Mouse (Mus musculus) lung, adult 10 weeks (tissue): ENCODE data around the gene Smu1. TPM values are rescaled to one million over a fixed set of nuclear protein-coding genes. Genes with fewer than 3 reads are reported as not detected.

Source experiments
- polyA plus RNA-seq: library from polyadenylated mRNA; stranded (reverse); fragments of 350-450 nt; fragmentation: Illumina TruSeq; extraction: RNeasy Lipid Tissue Mini Kit (QIAGEN cat#74804); gene quantifications from one replicate; pipeline ENCODE4 v1.2.3, GENCODE M21; 2014; ENCODE audit warnings: low read depth, low replicate concordance; ENCODE audit not compliant: insufficient read depth

Gene Smu1
- polyA plus RNA-seq, result 52.3 TPM

DNA sequence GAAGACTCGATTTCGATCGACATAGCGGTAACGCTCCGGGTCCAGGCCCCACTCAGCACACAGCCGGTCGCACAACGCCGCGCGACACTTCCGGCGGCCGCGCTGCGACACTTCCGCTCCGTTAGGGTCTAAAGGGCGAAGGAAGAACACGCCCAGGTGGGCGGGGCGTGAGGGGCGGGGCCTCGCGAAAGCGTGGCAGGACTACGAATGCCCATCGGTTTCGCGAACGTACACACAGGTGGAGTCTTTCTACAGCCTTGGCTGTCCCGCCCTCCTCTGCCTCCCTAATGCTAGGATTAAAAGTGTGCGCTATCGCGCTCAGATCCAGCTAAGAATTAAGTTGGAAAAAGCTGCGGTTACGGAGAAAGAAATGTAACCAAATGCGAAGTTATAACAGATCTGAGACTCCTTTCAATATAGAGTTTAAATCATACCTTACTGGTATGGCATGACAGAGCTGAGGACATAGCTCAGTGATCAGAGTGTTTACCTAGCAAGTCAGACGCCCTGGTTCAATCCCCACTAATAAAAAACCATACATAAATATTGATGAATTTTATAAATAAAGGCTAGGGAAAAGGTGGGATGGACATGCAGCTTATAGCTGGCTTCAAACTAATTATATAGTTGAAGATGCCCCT is at the start of gene Smu1:
Gene Smu1, minus strand, starts transcription at position 144 of the 641 bp plus-strand sequence.

DNA sequence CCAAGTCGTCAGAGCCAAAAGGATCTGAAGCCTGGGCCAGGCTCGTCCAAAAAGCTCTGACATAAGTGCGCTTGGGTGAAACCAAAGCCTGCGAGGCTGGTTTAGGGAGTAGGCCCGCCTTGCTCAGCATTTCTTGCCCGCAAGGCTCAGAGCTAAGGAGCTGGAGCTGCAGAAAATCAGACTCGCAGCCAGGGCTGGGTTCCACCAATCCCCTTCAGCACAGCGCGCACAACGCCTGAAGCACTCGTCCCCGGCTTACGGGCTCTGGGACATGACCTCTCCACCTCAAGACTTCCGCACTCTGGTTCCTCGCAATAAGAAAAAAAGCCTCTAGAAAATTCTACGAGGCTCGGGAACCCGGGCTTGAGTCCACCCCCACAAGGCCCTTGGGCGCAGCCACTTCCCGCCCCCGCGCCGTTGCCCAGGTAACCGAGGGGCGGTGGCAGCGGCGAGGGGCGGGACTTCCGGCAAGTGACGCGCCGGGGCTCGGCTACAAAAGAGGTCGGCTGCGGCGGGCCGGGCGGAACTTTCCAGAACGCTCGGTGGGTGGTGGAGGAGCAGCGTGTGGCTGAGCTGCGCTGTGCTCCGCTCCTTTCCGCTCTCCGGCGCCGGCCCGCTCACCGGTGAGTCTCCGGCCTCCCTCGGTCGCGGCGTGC is 35.6 kb downstream of the Smu1 start, which contains the start of gene Dnaja1:
Gene Dnaja1, plus strand, starts transcription at position 140 of the 656 bp plus-strand sequence.

DNA sequence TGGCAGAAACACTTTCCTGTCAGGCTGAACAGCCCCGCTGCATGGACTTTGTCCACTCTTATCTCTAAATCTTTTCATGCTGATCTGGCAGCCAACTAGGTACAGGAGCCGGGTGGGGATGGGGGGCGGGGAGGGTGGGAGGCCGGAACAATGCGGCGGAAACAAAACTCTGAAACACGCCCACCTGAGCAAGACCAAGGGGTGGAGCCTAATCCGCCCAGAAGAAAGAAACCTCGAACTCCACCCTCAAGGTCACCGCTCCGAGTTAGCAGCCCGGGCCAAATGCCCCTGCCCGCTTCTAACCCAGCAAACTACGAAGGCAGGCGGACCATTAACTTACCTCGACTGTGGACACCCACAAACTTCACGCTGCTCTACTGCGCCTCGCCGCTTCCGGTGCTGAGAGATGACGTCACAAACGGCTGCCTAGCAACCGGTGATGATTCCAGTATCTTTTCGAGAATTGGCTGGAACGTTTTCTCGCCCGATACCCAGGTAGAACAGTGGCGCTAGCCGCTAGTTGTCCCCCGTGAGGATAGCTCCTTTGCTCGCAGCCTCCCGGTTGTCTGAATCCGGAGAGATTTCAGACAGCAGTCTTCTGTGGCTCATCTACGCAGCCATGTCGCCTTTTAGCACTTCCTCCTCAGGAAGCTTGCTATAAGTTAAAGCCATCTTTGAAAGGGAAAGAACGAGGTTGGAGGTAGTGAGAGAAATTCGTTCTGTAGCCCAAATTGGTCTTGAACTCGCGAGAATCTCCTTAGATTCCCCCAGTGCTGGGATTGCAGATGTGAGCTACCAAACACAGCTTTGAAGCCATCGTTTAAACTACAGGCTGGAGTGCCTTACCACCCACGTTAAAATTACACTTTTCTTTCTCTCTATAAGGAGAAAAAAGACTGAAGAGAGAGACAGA is 54.7 kb downstream of the Smu1 start, which contains the start of gene Aptx:
Gene Aptx, minus strand, starts transcription at position 398 of the 913 bp plus-strand sequence.

Other genes with a start within 250 kb of the Smu1 start
- 15.2 TPM for gene Aptx, start 54.7 kb downstream of the Smu1 start, polyA plus RNA-seq
- gene Dnaja1, start 35.8 kb downstream of the Smu1 start, polyA plus RNA-seq, result 153 TPM
- gene B4galt1, start 96.1 kb upstream of the Smu1 start, polyA plus RNA-seq, result 39.3 TPM
- gene Spink4, start 162.1 kb upstream of the Smu1 start, polyA plus RNA-seq, result 10.8 TPM
- gene Bag1, start 190.4 kb upstream of the Smu1 start, polyA plus RNA-seq, result 295 TPM
- gene Chmp5, start 190.5 kb upstream of the Smu1 start, polyA plus RNA-seq, result 140 TPM
- 18.6 TPM for gene Nfx1, start 213.0 kb upstream of the Smu1 start, polyA plus RNA-seq